Mouse (Mus musculus): Measurements from ENCODE around the gene Gm973.

- TF ChIP-seq CTCF (IDR thresholded peaks at IDR 0.05; ENCODE audit: borderline replicate concordance, insufficient read depth, low read depth, low read length) (no peak), POLR2A (IDR thresholded peaks at IDR 0.05; ENCODE audit: borderline replicate concordance, insufficient read depth, low read length) (no peak)
These were observed 122.3 kb downstream of the Gm973 start for GRCm38 (mm10) chr1:59638371-59638770.

Measured in cerebellum, adult 2 months (tissue).